Mouse (Mus musculus) lung, embryonic 14.5 days (tissue): ENCODE data around the gene Klhl2. TPM values are rescaled to one million over a fixed set of nuclear protein-coding genes. Genes with fewer than 3 reads are reported as not detected.
A peak's percentile ranks its signal among the peaks of the same experiment; 100 is the strongest.

ENCODE experiments used
- ATAC-seq: fragments of 200-750 bp; cut with Nextera tagmentation; 2 replicates; pipeline ENCODE4 v1.8.0; 2017; ENCODE audit warnings: mild to moderate bottlenecking, moderate TSS enrichment, moderate library complexity; ENCODE audit not compliant: insufficient read depth
- DNase-seq: peaks from one replicate; pipeline ENCODE4 v3.0.0-alpha.2; 2015
- H3K27ac ChIP-seq: fragments of 300-500 bp; sonication (generic); 2 replicates; pipeline ENCODE4 v1.5.1; 2014; ENCODE audit warnings: low read depth, mild to moderate bottlenecking, moderate library complexity
- H3K27me3 ChIP-seq: fragments of 300-500 bp; sonication (generic); 2 replicates; pipeline ENCODE4 v1.6.1; 2014; ENCODE audit warnings: low read length, control low read depth; ENCODE audit not compliant: insufficient read depth
- H3K36me3 ChIP-seq: fragments of 300-500 bp; sonication (generic); 2 replicates; pipeline ENCODE4 v1.6.1; 2014; ENCODE audit warnings: control low read depth; ENCODE audit not compliant: insufficient read depth
- H3K4me1 ChIP-seq: fragments of 300-500 bp; sonication (generic); 2 replicates; pipeline ENCODE4 v1.6.1; 2014; ENCODE audit warnings: antibody characterized with exemption, control low read depth; ENCODE audit not compliant: insufficient read depth
- H3K4me2 ChIP-seq: fragments of 300-500 bp; sonication (generic); 2 replicates; pipeline ENCODE4 v1.6.1; 2014; ENCODE audit warnings: mild to moderate bottlenecking
- H3K4me3 ChIP-seq: fragments of 300-500 bp; sonication (generic); 2 replicates; pipeline ENCODE4 v1.5.1; 2014; ENCODE audit warnings: low read depth, low read length
- H3K9ac ChIP-seq: fragments of 300-500 bp; sonication (generic); 2 replicates; pipeline ENCODE4 v1.6.1; 2014
- H3K9me3 ChIP-seq: fragments of 300-500 bp; sonication (generic); 2 replicates; pipeline ENCODE4 v1.6.1; 2016; ENCODE audit warnings: low read depth, low read length, control low read depth
- CTCF ChIP-seq: IDR thresholded peaks from 2 replicates; pipeline ENCODE4 v1.5.1; 2016; ENCODE audit warnings: antibody characterized with exemption, low read depth
- WGBS: fragments of 180-500 bp; shearing (Covaris S2); extraction: QIAGEN DNeasy Blood & Tissue Kit; methylation state at CpG from one replicate; pipeline ENCODE4 v1.1.7; 2014; 5-methylcytosine and 5-hydroxymethylcytosine counted together
- polyA plus RNA-seq: library from polyadenylated mRNA; unstranded; fragments of >200 nt; fragmentation: Nextera tagmentation; extraction: Ambion mirVana; gene quantifications from 2 replicates; pipeline ENCODE4 v1.2.1, GENCODE M21; 2014

Gene Klhl2
- polyA plus RNA-seq = 15.8 and 16.9 TPM in 2 replicates

- Histone ChIP-seq H3K36me3 (no peaks in the 10 kb centered on the region), H3K4me2 (peak within 1 kb of the TSS; percentile 85), H3K27me3 (no peaks in the 10 kb centered on the region), H3K9ac (peak within 1 kb of the TSS; percentile 77), H3K4me3 (peak within 1 kb of the TSS; percentile 88), H3K4me1 (peaks cover 3% of the 10 kb centered on the region; the same call in 1 of the 2 replicates), H3K27ac (peak within 1 kb of the TSS; percentile 69), H3K9me3 (no peaks in the 10 kb centered on the region)
- no peak for TF ChIP-seq CTCF
- DNase-seq (peak; percentile 89), ATAC-seq (peak; percentile 90)
- WGBS = under 1% methylated on average over 47 of the region's 68 CpGs
These were observed at the start of gene Klhl2 for GRCm38 (mm10) chr8:64849897-64850541. Gene Klhl2 (minus strand): TSS chr8:64850017.

GRCm38 (mm10) chr8:64898710-64899109 lies 48.9 kb upstream of the Klhl2 start:
- Histone ChIP-seq H3K4me3 (no peak overlapping the region), H3K27me3 (no peaks in the 10 kb centered on the region), H3K4me2 (no peak overlapping the region), H3K9me3 (no peaks in the 10 kb centered on the region), H3K4me1 (no peaks in the 10 kb centered on the region), H3K27ac (no peak overlapping the region), H3K9ac (no peak overlapping the region), H3K36me3 (no peaks in the 10 kb centered on the region)
- WGBS = 10% methylated on average over 4 of the region's 4 CpGs
- DNase-seq (peak; percentile 3), ATAC-seq (no peak)
- TF ChIP-seq CTCF = no peak

GRCm38 (mm10) chr8:64896731-64897130 lies 46.9 kb upstream of the Klhl2 start:
- DNase-seq (no peak), ATAC-seq (no peak)
- 84% methylated on average over 5 of the region's 5 CpGs for WGBS
- no peaks in the 10 kb centered on the region for H3K36me3 ChIP-seq
- H3K9me3 ChIP-seq = no peaks in the 10 kb centered on the region
- H3K27ac ChIP-seq = no peak overlapping the region
- no peaks in the 10 kb centered on the region for H3K27me3 ChIP-seq
- H3K4me1 ChIP-seq = no peaks in the 10 kb centered on the region
- no peak overlapping the region for H3K4me2 ChIP-seq
- no peak for TF ChIP-seq CTCF
- H3K9ac ChIP-seq = no peak overlapping the region
- H3K4me3 ChIP-seq = no peak overlapping the region

GRCm38 (mm10) chr8:64880619-64881200 lies 30.9 kb upstream of the Klhl2 start:
- ATAC-seq (peak; percentile 35; the same call in 1 of the 2 replicates), DNase-seq (peak; percentile 58)
- H3K4me3 ChIP-seq = no peak overlapping the region
- no peaks in the 10 kb centered on the region for H3K4me1 ChIP-seq
- H3K36me3 ChIP-seq = no peaks in the 10 kb centered on the region
- no peaks in the 10 kb centered on the region for H3K27me3 ChIP-seq
- no peaks in the 10 kb centered on the region for H3K9me3 ChIP-seq
- peak overlapping the region; percentile 19; the same call in 1 of the 2 replicates for H3K4me2 ChIP-seq
- no peak for TF ChIP-seq CTCF
- no peak overlapping the region for H3K27ac ChIP-seq
- WGBS = 19% methylated on average over 13 of the region's 13 CpGs
- no peak overlapping the region; the same call in 1 of the 2 replicates for H3K9ac ChIP-seq

GRCm38 (mm10) chr8:64877630-64878312 lies 28.0 kb upstream of the Klhl2 start:
- peak; percentile 60; the same call in 1 of the 2 replicates for ATAC-seq
- WGBS = 76% methylated on average over 22 of the region's 22 CpGs
- H3K4me3 ChIP-seq = no peak overlapping the region
- H3K27ac ChIP-seq = no peak overlapping the region
- H3K4me1 ChIP-seq = no peaks in the 10 kb centered on the region
- TF ChIP-seq CTCF = no peak
- H3K27me3 ChIP-seq = no peaks in the 10 kb centered on the region
- no peaks in the 10 kb centered on the region for H3K36me3 ChIP-seq
- DNase-seq = peak; percentile 54
- no peaks in the 10 kb centered on the region for H3K9me3 ChIP-seq
- no peak overlapping the region for H3K4me2 ChIP-seq
- H3K9ac ChIP-seq = no peak overlapping the region

- Histone ChIP-seq H3K27me3 (no peaks in the 10 kb centered on the region), H3K27ac (no peak overlapping the region), H3K9ac (no peak overlapping the region), H3K36me3 (no peaks in the 10 kb centered on the region), H3K9me3 (no peaks in the 10 kb centered on the region), H3K4me2 (no peak overlapping the region), H3K4me1 (no peaks in the 10 kb centered on the region), H3K4me3 (no peak overlapping the region)
- no peak for TF ChIP-seq CTCF
- DNase-seq (peak; percentile 9), ATAC-seq (no peak)
- WGBS = 69% methylated on average over 12 of the region's 12 CpGs
These were observed 21.8 kb upstream of the Klhl2 start for GRCm38 (mm10) chr8:64871469-64872165.
